Mouse (Mus musculus) hindbrain, postnatal 0 days (tissue): ENCODE data around the gene Kif27. TPM values are rescaled to one million over a fixed set of nuclear protein-coding genes. Genes with fewer than 3 reads are reported as not detected.

Experiments
- ATAC-seq: fragments of 200-750 bp; cut with Nextera tagmentation; 2 replicates; pipeline ENCODE4 v1.8.0; 2017; ENCODE audit warnings: mild to moderate bottlenecking, moderate TSS enrichment, moderate library complexity
- DNase-seq: peaks from one replicate; pipeline ENCODE4 v3.0.0-alpha.2; 2015; ENCODE audit warnings: low spot score
- H3K27ac ChIP-seq: fragments of 300-500 bp; sonication (generic); 2 replicates; pipeline ENCODE4 v1.5.1; 2014; ENCODE audit warnings: mild to moderate bottlenecking
- H3K27me3 ChIP-seq: fragments of 300-500 bp; sonication (generic); 2 replicates; pipeline ENCODE4 v1.6.1; 2014; ENCODE audit warnings: low read length, mixed read lengths; ENCODE audit not compliant: insufficient read depth
- H3K36me3 ChIP-seq: fragments of 300-500 bp; sonication (generic); 2 replicates; pipeline ENCODE4 v1.6.1; 2014; ENCODE audit warnings: low read length, mixed read lengths; ENCODE audit not compliant: insufficient read depth
- H3K4me1 ChIP-seq: fragments of 300-500 bp; sonication (generic); 2 replicates; pipeline ENCODE4 v1.6.1; 2014; ENCODE audit warnings: antibody characterized with exemption, low read length, mixed read lengths; ENCODE audit not compliant: insufficient read depth
- H3K4me2 ChIP-seq: fragments of 300-500 bp; sonication (generic); 2 replicates; pipeline ENCODE4 v1.6.1; 2014; ENCODE audit warnings: low read depth, mild to moderate bottlenecking, low read length, moderate library complexity, mixed read lengths
- H3K4me3 ChIP-seq: fragments of 300-500 bp; sonication (generic); 2 replicates; pipeline ENCODE4 v1.5.1; 2014; ENCODE audit warnings: low read length
- H3K9ac ChIP-seq: fragments of 300-500 bp; sonication (generic); replicated peaks from 2 replicates; pipeline ENCODE4 v1.6.1; 2014; ENCODE audit warnings: mild to moderate bottlenecking, low read length, moderate library complexity, mixed read lengths
- H3K9me3 ChIP-seq: fragments of 300-500 bp; sonication (generic); 2 replicates; pipeline ENCODE4 v1.6.1; 2016; ENCODE audit warnings: low read length, mixed read lengths
- CTCF ChIP-seq: IDR thresholded peaks from 2 replicates; pipeline ENCODE4 v1.5.1; 2016; ENCODE audit warnings: antibody characterized with exemption, control low read depth, low read depth
- WGBS: fragments of 180-500 bp; shearing (Covaris S2); extraction: QIAGEN DNeasy Blood & Tissue Kit; methylation state at CpG from one replicate; pipeline ENCODE4 v1.1.7; 2014; 5-methylcytosine and 5-hydroxymethylcytosine counted together
- polyA plus RNA-seq: library from polyadenylated mRNA; unstranded; fragments of >200 nt; fragmentation: Nextera tagmentation; extraction: Ambion mirVana; gene quantifications from 2 replicates; pipeline ENCODE4 v1.2.1, GENCODE M21; 2015
- total RNA-seq: library from RNA; depleted of rRNA; stranded (reverse); fragments of >200 nt; gene quantifications from 2 replicates; pipeline ENCODE4 v1.2.3, GENCODE M21; 2014

Kif27 gene
- total and polyA plus RNA-seq, 2 experiments from 2014 or later, result 1.2 to 1.7 TPM

DNA sequence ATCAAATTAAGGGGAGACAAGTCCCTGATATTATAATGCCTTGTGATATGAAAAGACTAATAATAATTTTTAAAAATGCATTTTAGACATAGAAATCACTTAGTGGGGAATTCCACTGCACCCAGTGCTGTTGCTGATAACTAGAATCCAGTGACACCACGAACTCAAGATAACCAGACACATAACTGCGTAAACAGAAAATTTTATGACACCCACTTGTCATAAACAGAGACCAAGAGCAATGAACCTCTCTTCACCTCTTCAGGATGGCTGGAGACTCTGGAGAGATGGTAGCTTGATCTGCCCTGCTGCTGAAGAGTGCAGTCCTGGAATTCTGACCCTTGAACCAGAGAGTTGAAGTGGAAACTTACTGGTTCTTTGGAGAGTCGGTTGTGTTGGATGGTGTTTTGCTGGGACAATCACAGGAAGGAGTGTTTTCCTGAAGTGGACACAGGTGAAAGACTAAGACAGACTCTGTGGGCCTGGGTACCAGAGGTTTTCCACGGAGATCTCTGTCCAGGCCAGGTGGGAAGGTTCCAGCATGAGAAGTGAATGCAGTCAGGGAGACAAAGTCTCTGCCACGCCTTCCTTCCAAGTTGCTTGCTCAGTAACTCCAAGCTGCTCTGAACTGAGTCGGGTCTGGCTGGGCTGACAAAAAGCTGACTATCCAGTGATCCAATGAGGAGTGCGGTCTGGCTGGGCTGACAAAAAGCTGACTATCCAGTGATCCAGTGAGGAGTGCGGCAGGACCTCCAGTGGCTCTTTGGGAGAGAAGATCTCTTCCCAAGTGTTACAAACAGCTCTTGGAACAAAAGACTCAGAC is 5.6 kb upstream of the Kif27 start:
- Histone ChIP-seq H3K27ac (no peak overlapping the region), H3K4me3 (no peak overlapping the region), H3K4me1 (no peaks in the 10 kb centered on the region), H3K9me3 (no peaks in the 10 kb centered on the region), H3K4me2 (no peak overlapping the region), H3K36me3 (no peaks in the 10 kb centered on the region), H3K27me3 (no peaks in the 10 kb centered on the region), H3K9ac (no peak overlapping the region)
- ATAC-seq (no peak), DNase-seq (no peak)
- 77% methylated on average over 8 of the region's 8 CpGs for WGBS
- no peak for TF ChIP-seq CTCF

DNA sequence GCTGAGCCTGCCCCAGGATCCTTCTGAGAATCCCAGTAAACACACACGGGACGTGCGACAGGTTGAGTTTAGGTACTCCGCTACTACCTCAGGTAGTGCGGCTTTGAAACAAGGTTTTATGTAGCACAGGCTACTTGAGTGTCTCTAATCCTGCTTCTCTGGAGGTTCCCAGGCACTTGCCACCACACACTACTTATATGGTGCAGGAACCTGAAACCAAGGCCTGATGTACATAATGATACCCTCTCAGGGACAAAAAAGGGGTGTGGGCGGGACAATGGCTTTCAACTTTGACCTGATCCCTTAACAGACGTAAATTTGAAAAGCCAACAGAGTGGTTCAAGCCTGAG is 357 bp upstream of the Kif27 start:
- H3K4me2 ChIP-seq, result peak overlapping the region; percentile 73
- H3K4me3 ChIP-seq, result peak overlapping the region; percentile 59
- H3K9ac ChIP-seq, result peak overlapping the region; percentile 56; the same call in 1 of the 2 replicates
- DNase-seq (no peak), ATAC-seq (peak; percentile 72)
- no peaks in the 10 kb centered on the region for H3K9me3 ChIP-seq
- H3K27me3 ChIP-seq, result no peaks in the 10 kb centered on the region
- H3K27ac ChIP-seq, result 0 out of 2 replicates have a peak overlapping the region, but pooled peaks have one; percentile 17
- 6% methylated on average over 7 of the region's 7 CpGs for WGBS
- H3K36me3 ChIP-seq, result no peaks in the 10 kb centered on the region
- no peak for TF ChIP-seq CTCF
- no peaks in the 10 kb centered on the region for H3K4me1 ChIP-seq

DNA sequence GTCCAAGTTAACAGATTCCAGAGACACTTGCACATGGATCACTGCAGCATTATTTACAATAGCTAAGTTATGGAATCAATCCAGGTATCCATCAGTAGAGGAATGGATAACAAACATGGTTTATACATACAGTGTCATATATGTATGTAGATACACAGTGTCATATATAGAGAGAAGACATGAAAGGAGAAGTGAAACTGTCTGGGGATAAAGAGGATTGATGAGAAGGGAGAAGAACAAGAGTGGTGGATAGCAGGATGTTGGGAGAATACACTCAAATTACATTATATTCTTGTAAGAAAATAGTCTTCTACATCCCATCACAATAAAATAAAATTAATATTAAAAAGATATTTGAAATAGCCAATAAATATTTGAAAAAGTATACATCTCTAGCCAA is 5.9 kb downstream of the Kif27 start:
- H3K9ac ChIP-seq, result no peak overlapping the region
- no peaks in the 10 kb centered on the region for H3K4me1 ChIP-seq
- H3K27me3 ChIP-seq, result no peaks in the 10 kb centered on the region
- TF ChIP-seq CTCF, result no peak
- no peak overlapping the region for H3K4me2 ChIP-seq
- H3K36me3 ChIP-seq, result no peaks in the 10 kb centered on the region
- no peak overlapping the region for H3K27ac ChIP-seq
- H3K9me3 ChIP-seq, result no peaks in the 10 kb centered on the region
- ATAC-seq (no peak), DNase-seq (no peak)
- H3K4me3 ChIP-seq, result no peak overlapping the region

DNA sequence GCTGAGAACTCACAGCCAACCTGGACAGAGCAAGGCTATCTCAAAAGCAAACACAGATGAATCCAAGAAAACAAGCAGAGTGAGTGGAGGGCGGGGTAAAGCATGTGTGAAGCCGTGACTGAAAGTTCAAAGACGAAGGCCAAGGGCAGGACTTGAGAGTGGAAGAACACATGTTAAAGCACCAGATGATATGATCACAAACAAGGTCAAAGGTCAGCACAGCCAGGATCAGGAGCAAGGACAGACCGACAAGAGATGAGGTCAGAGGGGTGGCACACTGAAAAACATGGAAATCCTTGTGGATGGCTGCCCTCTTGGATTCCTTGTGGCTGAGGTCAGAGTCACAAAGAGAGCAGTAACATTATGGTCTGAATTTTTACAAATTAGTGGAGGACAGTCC is 8.3 kb downstream of the Kif27 start:
- WGBS, result 72% methylated on average over 4 of the region's 4 CpGs
- no peak overlapping the region for H3K4me2 ChIP-seq
- H3K4me3 ChIP-seq, result no peak overlapping the region
- no peak overlapping the region for H3K9ac ChIP-seq
- DNase-seq, result no peak
- no peaks in the 10 kb centered on the region for H3K27me3 ChIP-seq
- no peak for TF ChIP-seq CTCF
- no peak overlapping the region for H3K27ac ChIP-seq
- H3K36me3 ChIP-seq, result no peaks in the 10 kb centered on the region
- ATAC-seq, result no peak
- H3K4me1 ChIP-seq, result no peaks in the 10 kb centered on the region
- H3K9me3 ChIP-seq, result no peaks in the 10 kb centered on the region

DNA sequence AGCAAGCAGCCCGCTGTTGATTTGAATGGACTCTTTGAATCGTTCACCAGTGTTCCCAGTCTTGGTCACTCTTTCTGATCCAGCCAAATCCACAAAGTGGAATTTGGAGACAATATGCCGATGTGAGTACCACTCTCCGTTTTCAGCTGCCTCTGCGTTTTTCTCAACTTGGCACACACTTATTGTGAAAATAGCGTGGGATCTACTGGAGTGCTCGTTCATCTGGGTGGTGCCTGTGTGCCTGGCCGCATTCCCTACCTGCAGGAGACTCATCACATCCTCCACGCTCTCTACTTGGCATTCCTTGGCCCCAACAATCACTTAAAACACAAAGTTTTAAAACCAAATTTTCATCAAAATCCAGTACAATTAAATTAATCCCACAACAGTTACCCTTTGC is 14.4 kb downstream of the Kif27 start:
- Histone ChIP-seq H3K27me3 (no peaks in the 10 kb centered on the region), H3K4me3 (no peak overlapping the region), H3K36me3 (no peaks in the 10 kb centered on the region), H3K27ac (no peak overlapping the region), H3K4me1 (no peaks in the 10 kb centered on the region), H3K9me3 (no peaks in the 10 kb centered on the region), H3K9ac (no peak overlapping the region), H3K4me2 (no peak overlapping the region)
- 64% methylated on average over 9 of the region's 9 CpGs for WGBS
- ATAC-seq (no peak), DNase-seq (no peak)
- no peak for TF ChIP-seq CTCF

DNA sequence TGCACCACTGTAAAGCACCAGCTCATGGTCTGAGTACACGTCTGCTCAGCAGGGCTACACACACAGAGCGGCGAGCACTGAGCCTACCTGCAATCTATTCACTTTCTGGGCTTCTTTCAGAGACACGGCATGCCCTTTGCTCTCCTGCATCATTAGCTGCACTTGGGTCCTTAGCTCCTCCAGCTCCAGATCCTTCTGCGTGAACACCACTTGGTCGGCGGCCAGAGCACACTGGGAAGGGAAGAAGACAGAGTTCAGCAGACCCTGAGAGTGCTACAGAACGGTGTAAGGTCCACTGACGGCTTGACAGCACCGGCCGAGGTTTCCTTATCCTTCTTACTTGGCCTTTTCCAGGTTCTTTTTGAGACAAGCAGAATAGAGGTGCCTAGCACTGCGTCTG is 21.5 kb downstream of the Kif27 start:
- H3K4me1 ChIP-seq, result no peaks in the 10 kb centered on the region
- no peak overlapping the region for H3K4me2 ChIP-seq
- no peak for DNase-seq
- H3K9me3 ChIP-seq, result no peaks in the 10 kb centered on the region
- no peak overlapping the region for H3K9ac ChIP-seq
- TF ChIP-seq CTCF, result no peak
- ATAC-seq, result no peak
- H3K36me3 ChIP-seq, result no peaks in the 10 kb centered on the region
- H3K4me3 ChIP-seq, result no peak overlapping the region
- H3K27ac ChIP-seq, result no peak overlapping the region
- H3K27me3 ChIP-seq, result no peaks in the 10 kb centered on the region
- 81% methylated on average over 12 of the region's 12 CpGs for WGBS

DNA sequence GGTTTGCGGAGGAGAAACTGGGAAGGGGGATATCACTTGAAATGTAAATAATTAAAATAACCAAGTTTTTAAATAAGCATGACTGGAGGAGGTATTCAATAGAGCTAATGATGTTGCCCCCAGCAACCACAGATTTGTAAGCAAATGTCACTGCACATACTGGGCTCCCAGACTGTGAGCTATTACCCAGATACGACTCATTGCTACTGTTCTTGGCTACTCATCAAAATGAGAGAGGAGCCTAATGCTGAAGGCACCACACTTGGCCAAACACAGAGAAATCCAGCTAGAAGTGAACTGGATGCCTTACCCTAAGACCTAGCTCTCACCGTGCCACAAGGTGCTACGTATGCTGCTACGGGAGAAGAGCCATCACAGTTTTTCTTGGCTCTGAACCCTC is 24.8 kb downstream of the Kif27 start:
- no peak for TF ChIP-seq CTCF
- no peak overlapping the region for H3K27ac ChIP-seq
- ATAC-seq (no peak), DNase-seq (no peak)
- 77% methylated on average over 5 of the region's 5 CpGs for WGBS
- no peak overlapping the region for H3K9ac ChIP-seq
- H3K27me3 ChIP-seq, result no peaks in the 10 kb centered on the region
- no peak overlapping the region for H3K4me2 ChIP-seq
- H3K36me3 ChIP-seq, result no peaks in the 10 kb centered on the region
- no peak overlapping the region for H3K4me3 ChIP-seq
- no peaks in the 10 kb centered on the region for H3K9me3 ChIP-seq
- no peaks in the 10 kb centered on the region for H3K4me1 ChIP-seq
